Mouse (Mus musculus) liver, adult 2 months (tissue): ENCODE data around the gene Cysrt1.

Source experiments
- CTCF ChIP-seq: fragments of 200-500 bp; IDR thresholded peaks from 2 replicates; pipeline ENCODE4 v1.5.1; 2011; ENCODE audit warnings: low read depth, low read length, control low read depth
- POLR2A ChIP-seq: fragments of 200-500 bp; IDR thresholded peaks from 2 replicates; pipeline ENCODE4 v1.6.1; 2011; ENCODE audit warnings: low read length, control low read depth; ENCODE audit not compliant: insufficient read depth; ENCODE audit errors: extremely low read depth

DNA sequence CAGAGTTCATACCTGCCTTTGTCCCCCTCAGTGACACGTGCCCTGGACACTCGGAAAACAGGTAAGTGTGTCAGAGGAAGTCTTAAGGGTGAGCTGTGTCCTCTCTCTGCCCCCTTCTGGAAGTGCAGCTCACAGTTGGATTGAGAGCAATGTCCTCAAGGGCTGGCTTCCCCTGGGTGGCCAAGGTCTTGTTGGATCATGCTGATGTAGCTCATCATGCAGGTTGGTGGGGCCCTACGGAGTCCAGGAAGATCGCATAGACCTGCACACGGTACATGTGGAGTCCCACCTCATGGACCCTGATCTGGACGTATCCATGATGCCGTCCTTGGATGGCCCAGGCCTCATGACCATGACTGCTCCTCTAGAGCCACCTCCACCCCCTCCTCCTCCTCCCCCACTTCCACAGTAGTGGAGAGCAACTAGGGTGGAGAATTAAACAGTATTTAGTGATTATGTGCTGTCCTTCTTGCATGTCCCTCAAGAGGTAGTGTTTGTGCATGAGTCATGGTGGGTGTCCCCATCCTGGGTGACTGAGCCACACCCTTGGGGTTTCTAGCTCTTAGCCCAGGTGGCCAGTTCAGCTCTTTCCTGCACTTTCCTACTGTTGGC, 46.6 kb upstream of the Cysrt1 start:
- TF ChIP-seq CTCF (no peak), POLR2A (no peak)
